Mouse (Mus musculus): ENCODE measurements at regions not wholly inside any gene's neighbourhood (a gene's known extent, or its start where the extent isn't known, plus 50 kb on each side); places are given as distances from the start of the nearest gene placed in this dataset.

- Histone ChIP-seq H3K9ac (replicated peaks; ENCODE audit: low read depth, low read length) (no peak overlapping the region), H3K9me3 (ENCODE audit: control insufficient read depth, low read depth, low read length) (no peaks in the 10 kb centered on the region), H3K4me1 (ENCODE audit: control insufficient read depth, insufficient read depth, low read length) (no peaks in the 10 kb centered on the region), H3K27me3 (ENCODE audit: control insufficient read depth, insufficient read depth, low read length) (no peaks in the 10 kb centered on the region), H3K27ac (ENCODE audit: low read length) (no peak overlapping the region), H3K36me3 (ENCODE audit: control insufficient read depth, insufficient read depth, low read length) (no peaks in the 10 kb centered on the region), H3K4me2 (replicated peaks; ENCODE audit: low read depth, low read length) (no peak overlapping the region), H3K4me3 (ENCODE audit: low read depth, low read length) (no peak overlapping the region)
- ATAC-seq (ENCODE audit: insufficient number of reproducible peaks, insufficient read depth, low FRiP score, low read depth) = no peak
- 53% methylated on average over 4 of the region's 4 CpGs for WGBS
These were observed 174.4 kb downstream of the Sptssa start for GRCm38 (mm10) chr12:54482020-54482419.

DNA sequence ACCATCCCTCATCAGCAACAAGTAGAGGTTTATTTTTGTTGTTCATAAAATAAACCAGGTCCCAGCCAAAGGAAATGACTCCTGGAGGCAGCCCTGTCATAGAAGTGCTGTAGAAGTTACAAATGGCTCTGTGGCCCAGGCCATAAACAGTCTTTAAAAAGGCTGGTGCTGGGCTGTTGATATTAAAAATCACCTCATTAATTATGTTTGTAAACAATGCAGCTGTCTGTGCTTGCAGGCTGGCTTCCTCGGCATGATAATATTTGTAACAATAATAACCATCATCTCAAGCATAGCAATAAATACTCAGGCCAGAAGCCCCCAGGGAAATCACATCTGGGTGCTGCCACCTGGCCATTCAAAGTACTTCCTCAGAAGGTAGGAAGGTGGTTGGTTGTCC, 176.5 kb downstream of the Sptssa start:
- H3K4me2 ChIP-seq (replicated peaks; ENCODE audit: low read depth, low read length) = no peak overlapping the region
- no peak for ATAC-seq (ENCODE audit: insufficient number of reproducible peaks, insufficient read depth, low FRiP score, low read depth)
- H3K27ac ChIP-seq (ENCODE audit: low read length) = no peak overlapping the region
- 27% methylated on average over 1 of the region's 1 CpGs for WGBS
- H3K4me3 ChIP-seq (ENCODE audit: low read depth, low read length) = no peak overlapping the region
- no peaks in the 10 kb centered on the region for H3K27me3 ChIP-seq (ENCODE audit: control insufficient read depth, insufficient read depth, low read length)
- H3K9me3 ChIP-seq (ENCODE audit: control insufficient read depth, low read depth, low read length) = no peaks in the 10 kb centered on the region
- no peak overlapping the region for H3K9ac ChIP-seq (replicated peaks; ENCODE audit: low read depth, low read length)
- no peaks in the 10 kb centered on the region for H3K4me1 ChIP-seq (ENCODE audit: control insufficient read depth, insufficient read depth, low read length)
- no peaks in the 10 kb centered on the region for H3K36me3 ChIP-seq (ENCODE audit: control insufficient read depth, insufficient read depth, low read length)

- no peak overlapping the region for H3K4me2 ChIP-seq (replicated peaks; ENCODE audit: low read depth, low read length)
- ATAC-seq (ENCODE audit: insufficient number of reproducible peaks, insufficient read depth, low FRiP score, low read depth) = no peak
- H3K4me1 ChIP-seq (ENCODE audit: control insufficient read depth, insufficient read depth, low read length) = no peaks in the 10 kb centered on the region
- H3K36me3 ChIP-seq (ENCODE audit: control insufficient read depth, insufficient read depth, low read length) = no peaks in the 10 kb centered on the region
- H3K9me3 ChIP-seq (ENCODE audit: control insufficient read depth, low read depth, low read length) = no peaks in the 10 kb centered on the region
- WGBS = 80% methylated on average over 5 of the region's 5 CpGs
- no peak overlapping the region for H3K9ac ChIP-seq (replicated peaks; ENCODE audit: low read depth, low read length)
- no peak overlapping the region for H3K27ac ChIP-seq (ENCODE audit: low read length)
- no peaks in the 10 kb centered on the region for H3K27me3 ChIP-seq (ENCODE audit: control insufficient read depth, insufficient read depth, low read length)
- no peak overlapping the region for H3K4me3 ChIP-seq (ENCODE audit: low read depth, low read length)
These were observed 183.5 kb downstream of the Sptssa start for GRCm38 (mm10) chr12:54472881-54473280.

- no peaks in the 10 kb centered on the region for H3K27me3 ChIP-seq (ENCODE audit: control insufficient read depth, insufficient read depth, low read length)
- no peak overlapping the region for H3K4me3 ChIP-seq (ENCODE audit: low read depth, low read length)
- no peaks in the 10 kb centered on the region for H3K9me3 ChIP-seq (ENCODE audit: control insufficient read depth, low read depth, low read length)
- no peak overlapping the region for H3K4me2 ChIP-seq (replicated peaks; ENCODE audit: low read depth, low read length)
- H3K4me1 ChIP-seq (ENCODE audit: control insufficient read depth, insufficient read depth, low read length) = no peaks in the 10 kb centered on the region
- no peaks in the 10 kb centered on the region for H3K36me3 ChIP-seq (ENCODE audit: control insufficient read depth, insufficient read depth, low read length)
- ATAC-seq (ENCODE audit: insufficient number of reproducible peaks, insufficient read depth, low FRiP score, low read depth) = no peak
- no peak overlapping the region for H3K9ac ChIP-seq (replicated peaks; ENCODE audit: low read depth, low read length)
- WGBS = 45% methylated on average over 3 of the region's 3 CpGs
- H3K27ac ChIP-seq (ENCODE audit: low read length) = no peak overlapping the region
These were observed 184.0 kb downstream of the Sptssa start for GRCm38 (mm10) chr12:54472407-54472806.

DNA sequence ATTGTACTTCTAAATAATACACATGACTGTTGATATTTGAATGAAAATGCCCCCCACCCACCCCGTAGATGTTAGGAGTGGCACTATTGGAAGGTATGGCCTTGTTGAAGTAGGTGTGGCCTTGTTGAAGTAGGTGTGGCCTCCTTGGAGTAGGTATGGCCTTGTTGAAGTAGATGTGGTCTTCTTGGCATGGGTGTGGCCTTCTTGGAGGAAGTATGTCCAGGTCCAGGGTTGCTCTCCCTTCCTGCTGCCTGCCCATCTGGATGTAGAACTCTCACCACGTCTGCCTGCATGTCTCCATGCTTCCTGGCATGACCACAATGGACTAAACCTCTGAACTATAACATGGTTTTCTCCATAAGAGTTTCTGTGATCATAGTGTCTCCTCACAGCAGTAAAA, 188.7 kb downstream of the Sptssa start:
- no peak overlapping the region for H3K27ac ChIP-seq (ENCODE audit: low read length)
- H3K4me3 ChIP-seq (ENCODE audit: low read depth, low read length) = no peak overlapping the region
- 77% methylated on average over 2 of the region's 2 CpGs for WGBS
- no peak overlapping the region for H3K4me2 ChIP-seq (replicated peaks; ENCODE audit: low read depth, low read length)
- H3K27me3 ChIP-seq (ENCODE audit: control insufficient read depth, insufficient read depth, low read length) = no peaks in the 10 kb centered on the region
- no peaks in the 10 kb centered on the region for H3K36me3 ChIP-seq (ENCODE audit: control insufficient read depth, insufficient read depth, low read length)
- H3K9me3 ChIP-seq (ENCODE audit: control insufficient read depth, low read depth, low read length) = no peaks in the 10 kb centered on the region
- no peak overlapping the region for H3K9ac ChIP-seq (replicated peaks; ENCODE audit: low read depth, low read length)
- no peaks in the 10 kb centered on the region for H3K4me1 ChIP-seq (ENCODE audit: control insufficient read depth, insufficient read depth, low read length)
- no peak for ATAC-seq (ENCODE audit: insufficient number of reproducible peaks, insufficient read depth, low FRiP score, low read depth)

GRCm38 (mm10) chr12:54463806-54464205, 192.6 kb downstream of the Sptssa start:
- Histone ChIP-seq H3K9ac (replicated peaks; ENCODE audit: low read depth, low read length) (no peak overlapping the region), H3K27me3 (ENCODE audit: control insufficient read depth, insufficient read depth, low read length) (no peaks in the 10 kb centered on the region), H3K4me1 (ENCODE audit: control insufficient read depth, insufficient read depth, low read length) (no peaks in the 10 kb centered on the region), H3K27ac (ENCODE audit: low read length) (no peak overlapping the region), H3K36me3 (ENCODE audit: control insufficient read depth, insufficient read depth, low read length) (no peaks in the 10 kb centered on the region), H3K4me3 (ENCODE audit: low read depth, low read length) (no peak overlapping the region), H3K4me2 (replicated peaks; ENCODE audit: low read depth, low read length) (no peak overlapping the region), H3K9me3 (ENCODE audit: control insufficient read depth, low read depth, low read length) (no peaks in the 10 kb centered on the region)
- WGBS = 62% methylated on average over 7 of the region's 7 CpGs
- peak; percentile 72 for ATAC-seq (ENCODE audit: insufficient number of reproducible peaks, insufficient read depth, low FRiP score, low read depth)

DNA sequence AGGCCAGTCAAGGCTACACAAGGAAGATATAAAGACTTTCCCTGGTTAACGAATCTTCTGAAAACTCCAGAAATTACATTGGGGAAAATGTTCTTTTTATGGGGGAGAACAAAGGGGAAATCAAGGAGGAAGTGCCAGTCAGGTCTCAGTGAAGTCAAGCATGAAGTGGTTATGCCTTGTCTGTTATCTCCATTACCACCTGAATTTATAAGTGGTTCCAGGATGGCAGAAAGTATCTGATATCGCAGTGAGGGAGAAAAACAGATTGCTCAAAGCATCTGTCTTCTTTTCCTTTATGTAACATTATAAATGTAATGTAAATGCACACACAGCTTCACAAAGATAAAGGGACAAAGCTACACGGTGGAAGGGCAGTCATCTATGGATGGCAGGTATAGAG, 195.0 kb downstream of the Sptssa start:
- ATAC-seq (ENCODE audit: insufficient number of reproducible peaks, insufficient read depth, low FRiP score, low read depth) = no peak
- H3K9me3 ChIP-seq (ENCODE audit: control insufficient read depth, low read depth, low read length) = no peaks in the 10 kb centered on the region
- H3K4me1 ChIP-seq (ENCODE audit: control insufficient read depth, insufficient read depth, low read length) = no peaks in the 10 kb centered on the region
- WGBS = 76% methylated on average over 3 of the region's 3 CpGs
- no peaks in the 10 kb centered on the region for H3K27me3 ChIP-seq (ENCODE audit: control insufficient read depth, insufficient read depth, low read length)
- H3K27ac ChIP-seq (ENCODE audit: low read length) = no peak overlapping the region
- H3K4me2 ChIP-seq (replicated peaks; ENCODE audit: low read depth, low read length) = no peak overlapping the region
- H3K4me3 ChIP-seq (ENCODE audit: low read depth, low read length) = no peak overlapping the region
- no peak overlapping the region for H3K9ac ChIP-seq (replicated peaks; ENCODE audit: low read depth, low read length)
- H3K36me3 ChIP-seq (ENCODE audit: control insufficient read depth, insufficient read depth, low read length) = no peaks in the 10 kb centered on the region

DNA sequence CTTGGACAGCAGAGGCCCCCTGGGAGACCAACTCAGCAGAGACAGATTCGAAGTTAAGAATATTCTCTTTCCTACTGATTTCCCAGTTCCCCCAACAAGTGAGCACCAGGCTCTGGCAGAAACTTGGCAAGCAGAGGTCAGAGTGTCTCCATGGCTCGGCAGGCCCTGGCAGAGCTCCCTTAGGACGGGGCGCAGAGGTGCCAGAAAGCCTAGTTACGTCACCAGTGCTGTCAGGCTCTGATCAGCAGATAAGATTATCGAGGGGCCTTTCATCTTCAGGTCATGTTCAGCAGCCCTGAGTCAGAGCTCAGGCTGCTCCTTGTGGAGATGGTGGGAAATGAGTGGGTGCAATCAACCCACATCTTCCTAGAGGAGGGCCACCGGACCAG, 196.2 kb downstream of the Sptssa start:
- Histone ChIP-seq H3K4me3 (ENCODE audit: low read depth, low read length) (no peak overlapping the region), H3K9ac (replicated peaks; ENCODE audit: low read depth, low read length) (no peak overlapping the region), H3K4me1 (ENCODE audit: control insufficient read depth, insufficient read depth, low read length) (no peaks in the 10 kb centered on the region), H3K4me2 (replicated peaks; ENCODE audit: low read depth, low read length) (no peak overlapping the region), H3K27ac (ENCODE audit: low read length) (no peak overlapping the region), H3K27me3 (ENCODE audit: control insufficient read depth, insufficient read depth, low read length) (no peaks in the 10 kb centered on the region), H3K9me3 (ENCODE audit: control insufficient read depth, low read depth, low read length) (no peaks in the 10 kb centered on the region), H3K36me3 (ENCODE audit: control insufficient read depth, insufficient read depth, low read length) (no peaks in the 10 kb centered on the region)
- 67% methylated on average over 7 of the region's 7 CpGs for WGBS
- ATAC-seq (ENCODE audit: insufficient number of reproducible peaks, insufficient read depth, low FRiP score, low read depth) = no peak

GRCm38 (mm10) chr12:54459462-54460134, 196.8 kb downstream of the Sptssa start:
- no peak overlapping the region for H3K27ac ChIP-seq (ENCODE audit: low read length)
- ATAC-seq (ENCODE audit: insufficient number of reproducible peaks, insufficient read depth, low FRiP score, low read depth) = no peak
- H3K4me2 ChIP-seq (replicated peaks; ENCODE audit: low read depth, low read length) = no peak overlapping the region

More at GRCm38 (mm10) chr12:54459462-54460134, 196.8 kb downstream of the Sptssa start:
- no peak overlapping the region for H3K9ac ChIP-seq (replicated peaks; ENCODE audit: low read depth, low read length)
- H3K27me3 ChIP-seq (ENCODE audit: control insufficient read depth, insufficient read depth, low read length) = no peaks in the 10 kb centered on the region
- H3K4me1 ChIP-seq (ENCODE audit: control insufficient read depth, insufficient read depth, low read length) = no peaks in the 10 kb centered on the region
- H3K4me3 ChIP-seq (ENCODE audit: low read depth, low read length) = no peak overlapping the region
- no peaks in the 10 kb centered on the region for H3K9me3 ChIP-seq (ENCODE audit: control insufficient read depth, low read depth, low read length)
- 53% methylated on average over 11 of the region's 11 CpGs for WGBS
- no peaks in the 10 kb centered on the region for H3K36me3 ChIP-seq (ENCODE audit: control insufficient read depth, insufficient read depth, low read length)
